14 mouse cellular contexts compared by ENCODE assay signal in the genomic region with DNA sequence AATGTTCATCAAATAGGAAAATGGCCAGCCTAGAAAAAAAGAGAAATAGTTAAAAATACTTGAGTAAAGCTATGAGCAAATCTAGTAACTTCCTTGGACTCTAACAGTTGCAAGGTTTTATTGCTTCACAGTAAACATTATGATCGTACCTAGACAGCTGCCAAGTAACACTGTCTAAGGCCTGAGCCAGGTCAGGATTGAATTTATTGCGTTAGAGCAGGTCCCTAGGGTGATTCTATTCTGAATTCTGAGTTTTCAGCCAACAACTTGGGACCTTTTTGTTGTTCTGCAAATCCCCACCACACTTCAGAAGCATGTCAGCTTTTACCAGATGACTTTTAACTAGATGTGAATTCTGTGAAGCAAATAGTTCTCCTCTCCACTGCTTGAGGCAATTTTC.
DNase-seq lines count a peak whose midpoint lies in the region; ATAC-seq and TF ChIP-seq lines count a peak whose summit lies in the region.
"Had no signal": no experiment of that assay in that cellular context is flagged by ENCODE, and none has a peak within 500 bp of the region (broad histone marks: within the 10 kb centered on the region; RNA-seq: fewer than 3 reads in every experiment).

No protein-coding gene starts in this region.

- 53% methylated on average over 2 of the region's 2 CpGs for WGBS in kidney, postnatal 0 days

- no peak for TF ChIP-seq CTCF in kidney, postnatal 0 days (IDR thresholded peaks at IDR 0.05; ENCODE audit: low read depth)

- no peak for ATAC-seq in kidney, postnatal 0 days (replicated peaks; ENCODE audit: low FRiP score, low read depth)

- no peak overlapping the region for H3K9ac ChIP-seq in kidney, postnatal 0 days (ENCODE audit: low read depth, low read length)
- H3K9ac ChIP-seq: forebrain, embryonic 12.5 days; hindbrain, embryonic 15.5 days; liver, embryonic 14.5 days; neural tube, embryonic 12.5 days had no signal

- no peak overlapping the region for H3K27ac ChIP-seq in kidney, postnatal 0 days
- H3K27ac ChIP-seq: forebrain, embryonic 12.5 days; hindbrain, embryonic 15.5 days; liver, embryonic 14.5 days; midbrain, embryonic 10.5 days; neural tube, embryonic 12.5 days had no signal

- no peaks in the 10 kb centered on the region for H3K4me1 ChIP-seq in kidney, postnatal 0 days (replicated peaks; ENCODE audit: insufficient read depth, low read length)
- H3K4me1 ChIP-seq: forebrain, embryonic 12.5 days; hindbrain, embryonic 15.5 days; midbrain, embryonic 10.5 days; neural tube, embryonic 12.5 days had no signal

- H3K36me3 ChIP-seq in kidney, postnatal 0 days (ENCODE audit: insufficient read depth, low read length) = no peaks in the 10 kb centered on the region
- H3K36me3 ChIP-seq: forebrain, embryonic 12.5 days; hindbrain, embryonic 15.5 days; midbrain, embryonic 10.5 days; neural tube, embryonic 12.5 days had no signal

- intact Hi-C loops in heart, postnatal 25 days (cut with DNase I) = loop anchor here (5.0 kb wide), 1 partner anchor 37 kb away; no protein-coding TSS in a partner anchor

- no peak overlapping the region for H3K4me3 ChIP-seq in kidney, postnatal 0 days (replicated peaks; ENCODE audit: low read depth, low read length)
- H3K4me3 ChIP-seq: forebrain, embryonic 12.5 days; hindbrain, embryonic 15.5 days; midbrain, embryonic 10.5 days; neural tube, embryonic 12.5 days had no signal

- H3K27me3 ChIP-seq in kidney, postnatal 0 days (ENCODE audit: insufficient read depth, low read length) = no peaks in the 10 kb centered on the region
- H3K27me3 ChIP-seq: forebrain, embryonic 12.5 days; hindbrain, embryonic 15.5 days; neural tube, embryonic 12.5 days had no signal

- H3K9me3 ChIP-seq in kidney, postnatal 0 days (replicated peaks; ENCODE audit: low read length) = no peaks in the 10 kb centered on the region
- H3K9me3 ChIP-seq: forebrain, embryonic 12.5 days; hindbrain, embryonic 15.5 days; midbrain, embryonic 10.5 days; neural tube, embryonic 12.5 days had no signal

- no peak overlapping the region for H3K4me2 ChIP-seq in kidney, postnatal 0 days (ENCODE audit: low read length)
- H3K4me2 ChIP-seq: forebrain, embryonic 12.5 days; hindbrain, embryonic 15.5 days; neural tube, embryonic 12.5 days had no signal

- peak; percentile 10 for DNase-seq in adrenal gland, adult 8-10 months
- no peak for DNase-seq in adrenal gland, adult 18-20 months (ENCODE audit: low spot score in 2 of 2)
- peak; percentile 54 for DNase-seq in kidney, postnatal 0 days (ENCODE audit: low spot score)
- DNase-seq in kidney, adult 18-20 months = no peak
- DNase-seq in adipocyte (ENCODE audit: low spot score) = peak; percentile 94
- DNase-seq in heart, postnatal 25 days (ENCODE audit: low spot score) = peak; percentile 21
- no peak for DNase-seq in embryo, embryonic 9.5 days (ENCODE audit: extremely low spot score)
- no peak for DNase-seq in frontal cortex, postnatal 14 days (ENCODE audit: low spot score in 2 of 2)
- DNase-seq: cerebellum, adult 18-20 months had no signal

Comparison
In these comparisons a context has a peak if more than half of its experiments do, and no peak if none do; other contexts are left out.
1. DNase-seq: peak in adrenal gland, adult 8-10 months (single experiment), kidney, postnatal 0 days (single experiment), adipocyte (single experiment) and heart, postnatal 25 days (single experiment); none in adrenal gland, adult 18-20 months (0 of 2), kidney, adult 18-20 months (single experiment), embryo, embryonic 9.5 days (single experiment) and frontal cortex, postnatal 14 days (0 of 2).